Mouse (Mus musculus) heart, postnatal 25 days (tissue): ENCODE data around the gene Kitl. TPM values are rescaled to one million over a fixed set of nuclear protein-coding genes. Genes with fewer than 3 reads are reported as not detected.

Experiments used
- DNase-seq: peaks from one replicate; pipeline ENCODE4 v3.0.0; 2022; ENCODE audit warnings: low spot score
- intact Hi-C: fragments of 180-260 bp; cut with DNase I; formaldehyde crosslinking; loops from one replicate; pipeline ENCODE4 v1.15.1; 2025
- total RNA-seq, 2 experiments: library from RNA; stranded (reverse); gene quantifications; 2 replicates each; pipeline ENCODE4 v1.2.3; 2021

Kitl gene
- total RNA-seq, 2 experiments from 2014 or later: 65.6 to 82.6 TPM

- intact Hi-C loops: no loop called here
- no peak for DNase-seq
Measured at GRCm38 (mm10) chr10:100022090-100022834, 6.8 kb downstream of the Kitl start.

DNA sequence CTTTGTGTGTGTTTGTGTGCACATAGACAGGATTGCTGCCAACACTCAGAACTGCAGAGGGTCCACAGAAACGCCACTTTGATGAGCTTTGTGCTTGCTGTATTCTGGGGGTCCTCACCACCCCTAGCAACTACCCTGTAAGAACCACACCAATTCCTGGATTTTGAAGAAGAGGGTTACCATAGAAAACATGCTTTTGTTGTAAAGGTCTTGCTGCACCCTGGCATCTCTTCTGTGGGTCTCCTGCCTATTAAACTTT lies 7.3 kb downstream of the Kitl start:
- no peak for DNase-seq
- intact Hi-C loops: no loop called here

GRCm38 (mm10) chr10:100025665-100026064 lies 10.2 kb downstream of the Kitl start:
- intact Hi-C loops: no loop called here
- DNase-seq: no peak

- DNase-seq: no peak
- intact Hi-C loops: no loop called here
Measured at GRCm38 (mm10) chr10:100026778-100027177, 11.3 kb downstream of the Kitl start.

- intact Hi-C loops: no loop called here
- no peak for DNase-seq
Measured at GRCm38 (mm10) chr10:100030385-100030784, 15.0 kb downstream of the Kitl start.

- DNase-seq: no peak
- intact Hi-C loops: no loop called here
Measured at GRCm38 (mm10) chr10:100030980-100031516, 15.6 kb downstream of the Kitl start.

- no peak for DNase-seq
- intact Hi-C loops: no loop called here
Measured at GRCm38 (mm10) chr10:100031631-100032030, 16.2 kb downstream of the Kitl start.

DNA sequence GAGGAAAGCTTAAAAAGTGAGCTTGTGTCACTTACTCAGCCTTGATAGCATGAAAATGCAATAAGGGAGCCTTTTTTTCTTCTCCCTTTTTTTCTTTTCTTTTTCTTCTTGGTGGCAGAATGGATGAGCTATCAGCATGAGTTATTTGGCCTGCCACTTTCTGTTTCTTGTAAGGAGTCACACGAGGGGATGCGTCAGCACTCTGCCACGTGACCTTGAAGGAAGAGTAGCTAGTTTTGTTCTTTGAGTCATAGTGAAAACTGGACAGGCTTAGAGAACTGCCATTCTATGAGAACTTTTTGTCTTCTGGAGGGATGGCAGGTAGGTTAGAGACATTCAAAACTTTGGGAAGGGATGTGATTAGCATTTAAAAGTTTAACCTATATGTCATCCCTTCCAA lies 17.1 kb downstream of the Kitl start:
- DNase-seq: no peak
- intact Hi-C loops: no loop called here

- intact Hi-C loops: no loop called here
- no peak for DNase-seq
Measured at GRCm38 (mm10) chr10:100036021-100036420, 20.6 kb downstream of the Kitl start.

- intact Hi-C loops: no loop called here
- no peak for DNase-seq
Measured at GRCm38 (mm10) chr10:100038342-100038898, 23.0 kb downstream of the Kitl start.

DNA sequence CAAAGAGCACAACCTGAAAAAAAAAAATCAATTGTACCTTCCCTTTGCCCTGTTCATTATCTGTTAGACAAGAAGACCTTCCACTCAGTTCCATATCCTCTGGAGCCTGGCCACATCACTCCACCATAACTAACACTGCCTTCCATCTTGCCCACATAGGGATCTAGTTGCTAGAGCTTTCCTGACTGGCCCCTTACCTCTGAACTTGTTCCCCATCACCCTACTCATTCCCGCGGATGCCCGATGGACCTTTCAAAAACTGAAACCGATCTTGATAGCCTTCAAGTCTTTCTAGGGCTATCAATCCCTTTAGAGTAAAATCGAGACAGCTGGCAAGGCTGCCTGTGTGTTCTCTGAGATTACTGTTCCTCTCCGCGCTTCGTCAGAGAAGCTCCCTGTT lies 23.6 kb downstream of the Kitl start:
- no peak for DNase-seq
- intact Hi-C loops: no loop called here

DNA sequence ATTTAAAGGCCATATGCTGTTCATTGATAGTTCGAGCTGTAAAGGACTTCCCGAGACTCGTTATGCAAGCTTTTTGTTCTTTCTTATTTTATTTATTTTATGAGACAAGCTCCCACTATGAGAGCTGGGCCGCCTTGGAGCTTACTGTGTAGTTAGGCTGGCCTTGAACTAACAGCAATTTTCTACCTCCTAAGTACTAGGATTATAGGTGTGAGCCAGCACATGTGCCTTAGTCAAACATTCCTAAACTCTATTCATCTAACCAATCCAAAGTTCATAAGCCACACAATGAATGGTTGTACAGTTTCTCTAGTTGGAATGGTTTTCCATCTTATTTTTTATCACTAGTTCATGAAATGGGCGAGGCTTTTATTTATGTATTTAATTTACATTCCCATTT lies 28.3 kb downstream of the Kitl start:
- DNase-seq: no peak
- intact Hi-C loops: no loop called here

GRCm38 (mm10) chr10:100044153-100044552 lies 28.7 kb downstream of the Kitl start:
- intact Hi-C loops: no loop called here
- DNase-seq: no peak

- no peak for DNase-seq
- intact Hi-C loops: no loop called here
Measured at GRCm38 (mm10) chr10:100051146-100051783, 35.8 kb downstream of the Kitl start.

- DNase-seq: no peak
- intact Hi-C loops: no loop called here
Measured at GRCm38 (mm10) chr10:100052404-100052803, 37.0 kb downstream of the Kitl start.

GRCm38 (mm10) chr10:100052911-100053310 lies 37.5 kb downstream of the Kitl start:
- no peak for DNase-seq
- intact Hi-C loops: no loop called here

GRCm38 (mm10) chr10:100054006-100054405 lies 38.6 kb downstream of the Kitl start:
- intact Hi-C loops: no loop called here
- DNase-seq: no peak

GRCm38 (mm10) chr10:100055082-100055481 lies 39.7 kb downstream of the Kitl start:
- no peak for DNase-seq
- intact Hi-C loops: loop anchor here (5.0 kb wide), 1 partner anchor 37 kb away; no protein-coding TSS in a partner anchor

DNA sequence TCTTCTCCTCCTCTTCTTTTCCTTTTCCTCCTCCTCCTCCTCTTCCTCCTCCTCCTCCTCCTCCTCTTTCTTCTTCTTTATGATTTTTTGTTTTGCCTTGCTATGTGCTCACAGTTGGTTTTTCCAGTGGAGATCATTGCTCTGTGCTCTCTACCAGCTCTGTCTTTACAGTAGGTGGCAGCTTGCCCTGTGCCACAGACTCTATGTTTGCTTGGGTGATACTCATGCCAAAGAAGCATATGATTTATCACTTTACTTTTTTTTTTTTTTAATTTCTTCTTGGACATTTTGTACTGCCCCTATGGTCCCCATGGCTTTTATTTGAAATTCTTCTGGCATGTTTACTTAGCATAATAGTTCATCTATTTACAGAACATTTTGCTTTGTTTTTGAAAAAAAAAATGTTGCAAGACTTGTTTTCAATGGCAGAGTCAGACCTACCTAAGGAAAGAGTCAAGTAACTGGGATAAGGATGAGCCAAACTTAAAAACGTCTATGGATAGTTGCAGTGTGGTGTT lies 41.7 kb downstream of the Kitl start:
- no peak for DNase-seq
- intact Hi-C loops: loop anchor here (5.0 kb wide), 1 partner anchor 35 kb away; no protein-coding TSS in a partner anchor

- intact Hi-C loops: loop anchor here (5.0 kb wide), 1 partner anchor 33 kb away; no protein-coding TSS in a partner anchor
- DNase-seq: no peak
Measured at GRCm38 (mm10) chr10:100059356-100059755, 43.9 kb downstream of the Kitl start.
